Mouse (Mus musculus) forebrain, embryonic 16.5 days (tissue): ENCODE measurements at regions not wholly inside any gene's neighbourhood (a gene's known extent, or its start where the extent isn't known, plus 50 kb on each side); places are given as distances from the start of the nearest gene placed in this dataset.

Source experiments
- ATAC-seq: fragments of 200-750 bp; cut with Nextera tagmentation; 2 replicates; pipeline ENCODE4 v1.8.0; 2017; ENCODE audit warnings: mild to moderate bottlenecking, moderate library complexity
- H3K27ac ChIP-seq: fragments of 300-500 bp; sonication (generic); 2 replicates; pipeline ENCODE4 v1.5.1; 2014; ENCODE audit warnings: low read length, control low read depth
- H3K27me3 ChIP-seq: fragments of 300-500 bp; sonication (generic); replicated peaks from 2 replicates; pipeline ENCODE4 v1.6.1; 2014; ENCODE audit warnings: low read length; ENCODE audit not compliant: control insufficient read depth, insufficient read depth
- H3K36me3 ChIP-seq: fragments of 300-500 bp; sonication (generic); 2 replicates; pipeline ENCODE4 v1.6.1; 2014; ENCODE audit not compliant: control insufficient read depth, insufficient read depth
- H3K4me1 ChIP-seq: fragments of 300-500 bp; sonication (generic); replicated peaks from 2 replicates; pipeline ENCODE4 v1.6.1; 2014; ENCODE audit warnings: low read length; ENCODE audit not compliant: control insufficient read depth, insufficient read depth
- H3K4me2 ChIP-seq: fragments of 300-500 bp; sonication (generic); 2 replicates; pipeline ENCODE4 v1.6.1; 2014; ENCODE audit warnings: mild to moderate bottlenecking, low read length, control low read depth
- H3K4me3 ChIP-seq: fragments of 300-500 bp; sonication (generic); replicated peaks from 2 replicates; pipeline ENCODE4 v1.5.1; 2014; ENCODE audit warnings: mild to moderate bottlenecking, low read length, control low read depth
- H3K9ac ChIP-seq: fragments of 300-500 bp; sonication (generic); replicated peaks from 2 replicates; pipeline ENCODE4 v1.6.1; 2014; ENCODE audit warnings: low read depth, low read length, control low read depth
- H3K9me3 ChIP-seq: fragments of 300-500 bp; sonication (generic); 2 replicates; pipeline ENCODE4 v1.6.1; 2016; ENCODE audit warnings: low read length; ENCODE audit not compliant: control insufficient read depth
- WGBS: fragments of 180-500 bp; shearing (Covaris S2); extraction: QIAGEN DNeasy Blood & Tissue Kit; methylation state at CpG from one replicate; pipeline ENCODE4 v1.1.7; 2014; 5-methylcytosine and 5-hydroxymethylcytosine counted together

DNA sequence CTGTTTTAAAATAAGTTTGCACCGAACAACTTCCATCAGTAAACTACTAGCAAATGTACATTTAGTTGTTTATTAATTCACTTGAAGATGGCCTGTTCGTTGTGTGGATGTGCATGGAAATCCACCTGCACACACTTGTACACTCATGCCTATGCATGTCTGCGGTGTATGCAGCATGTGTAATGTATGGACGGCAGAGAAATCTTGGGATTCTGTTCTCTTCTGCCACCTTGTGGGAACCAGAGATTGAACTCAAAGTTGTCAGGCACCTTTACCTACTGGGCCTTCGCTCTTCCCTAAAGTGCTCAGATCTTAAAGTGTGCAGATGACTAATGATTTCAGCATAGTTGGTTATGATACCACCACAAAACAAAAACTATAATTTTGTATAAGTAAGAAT, 137.4 kb downstream of the Kitl start:
- Histone ChIP-seq H3K4me1 (no peaks in the 10 kb centered on the region), H3K4me3 (no peak overlapping the region), H3K36me3 (no peaks in the 10 kb centered on the region), H3K27me3 (no peaks in the 10 kb centered on the region), H3K27ac (no peak overlapping the region), H3K4me2 (no peak overlapping the region), H3K9me3 (no peaks in the 10 kb centered on the region), H3K9ac (no peak overlapping the region)
- WGBS: 43% methylated on average over 5 of the region's 5 CpGs
- peak; percentile 75 for ATAC-seq

DNA sequence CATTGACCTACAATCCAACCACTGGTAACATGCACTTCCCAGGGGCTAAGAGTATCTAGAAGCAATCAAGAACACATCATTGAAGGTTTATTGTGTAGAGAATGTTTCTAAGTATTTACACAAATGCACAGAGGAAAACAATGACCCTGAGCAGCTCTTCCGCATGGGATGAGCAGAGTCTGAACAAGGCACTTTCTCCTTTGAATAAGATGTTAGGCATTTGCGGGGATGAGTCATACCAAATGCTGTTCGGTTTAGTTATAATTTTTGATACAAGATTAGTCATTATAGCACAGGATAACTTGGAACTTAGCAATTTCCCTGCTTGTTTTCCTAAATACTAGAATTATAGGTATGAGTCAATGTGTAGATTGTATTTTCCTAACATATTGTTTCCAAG, 137.9 kb downstream of the Kitl start:
- H3K9ac ChIP-seq: no peak overlapping the region
- H3K27ac ChIP-seq: no peak overlapping the region
- H3K36me3 ChIP-seq: no peaks in the 10 kb centered on the region
- no peak for ATAC-seq
- 90% methylated on average over 3 of the region's 3 CpGs for WGBS
- no peaks in the 10 kb centered on the region for H3K4me1 ChIP-seq
- no peaks in the 10 kb centered on the region for H3K9me3 ChIP-seq
- H3K4me2 ChIP-seq: no peak overlapping the region
- no peaks in the 10 kb centered on the region for H3K27me3 ChIP-seq
- no peak overlapping the region for H3K4me3 ChIP-seq

DNA sequence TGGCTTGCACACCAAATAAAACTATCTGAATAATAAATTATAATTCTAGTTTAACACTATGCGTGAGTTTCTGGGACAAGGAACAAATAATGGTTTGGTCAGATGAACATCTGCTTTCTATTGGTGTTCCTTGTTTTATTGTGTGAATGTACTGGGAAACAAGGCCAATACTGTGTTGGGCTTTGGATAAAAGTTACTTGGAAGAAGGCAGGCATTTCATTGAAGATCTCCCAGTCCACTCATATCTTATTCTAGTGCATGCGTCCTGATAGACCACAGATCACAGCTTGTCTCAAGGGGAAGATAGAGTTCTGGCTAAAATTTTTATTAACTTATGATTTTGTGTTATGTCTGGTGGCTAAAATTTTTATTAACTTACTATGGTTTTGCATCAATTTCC, 140.1 kb downstream of the Kitl start:
- no peak overlapping the region for H3K27ac ChIP-seq
- no peaks in the 10 kb centered on the region for H3K9me3 ChIP-seq
- H3K9ac ChIP-seq: no peak overlapping the region
- H3K36me3 ChIP-seq: no peaks in the 10 kb centered on the region
- no peaks in the 10 kb centered on the region for H3K27me3 ChIP-seq
- H3K4me2 ChIP-seq: no peak overlapping the region
- 89% methylated on average over 2 of the region's 2 CpGs for WGBS
- H3K4me3 ChIP-seq: no peak overlapping the region
- no peaks in the 10 kb centered on the region for H3K4me1 ChIP-seq
- no peak for ATAC-seq

DNA sequence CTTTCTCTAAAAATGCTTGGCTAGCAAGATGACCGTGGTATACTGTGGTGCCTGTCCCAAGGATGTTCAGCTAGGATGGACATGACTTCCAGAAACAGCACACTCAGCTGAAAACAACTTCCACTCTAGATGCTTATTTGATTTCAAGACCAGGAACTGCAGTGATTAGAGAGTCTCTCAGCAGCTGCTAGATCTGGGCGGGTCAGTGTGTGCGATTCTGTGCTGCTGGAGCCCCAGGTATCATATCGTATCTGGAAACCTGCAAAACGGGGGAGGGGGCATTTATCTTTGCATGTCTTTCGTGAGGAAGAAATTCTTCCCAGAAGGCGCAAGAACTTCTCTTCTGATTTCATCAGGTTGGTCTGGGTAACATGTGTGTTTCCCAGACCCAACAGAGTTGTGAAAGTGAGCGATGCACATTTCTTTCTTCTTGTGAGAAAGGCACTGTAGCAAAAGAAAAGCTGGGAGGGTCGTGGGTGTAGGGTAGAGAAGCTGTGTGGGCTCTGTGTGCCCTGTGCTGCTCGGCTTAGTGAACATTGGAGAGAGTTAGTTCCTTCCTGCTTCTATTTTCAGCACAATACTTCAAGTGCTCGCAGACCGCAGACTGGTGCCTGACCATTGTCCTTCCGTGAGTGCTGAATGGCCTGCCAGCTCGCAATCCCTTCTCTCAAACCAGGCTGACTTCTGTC, 144.6 kb downstream of the Kitl start:
- WGBS: 69% methylated on average over 14 of the region's 14 CpGs
- Histone ChIP-seq H3K27ac (no peak overlapping the region), H3K4me2 (no peak overlapping the region)

DNA sequence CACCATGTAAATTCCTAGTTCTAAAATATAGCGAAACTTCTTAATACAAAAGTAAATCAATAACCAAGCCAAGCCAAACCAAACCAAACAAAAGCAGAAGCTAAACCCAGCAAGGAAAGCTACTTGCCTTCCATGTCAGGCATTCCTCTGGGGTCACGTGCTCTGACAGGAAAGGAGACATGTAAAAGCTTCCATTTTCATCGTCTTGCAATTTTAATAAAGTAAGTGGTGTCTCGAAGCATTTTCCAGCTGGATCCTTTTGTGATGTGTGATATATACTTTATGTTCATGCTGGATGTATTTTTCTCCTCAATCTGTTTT, 145.1 kb downstream of the Kitl start:
- WGBS: 78% methylated on average over 4 of the region's 4 CpGs
- H3K4me2 ChIP-seq: no peak overlapping the region

More for the DNA sequence above, 144.6 kb downstream of the Kitl start:
- Histone ChIP-seq H3K4me3 (no peak overlapping the region), H3K4me1 (no peaks in the 10 kb centered on the region), H3K9me3 (no peaks in the 10 kb centered on the region), H3K27me3 (no peaks in the 10 kb centered on the region), H3K36me3 (no peaks in the 10 kb centered on the region), H3K9ac (no peak overlapping the region)
- ATAC-seq: no peak

DNA sequence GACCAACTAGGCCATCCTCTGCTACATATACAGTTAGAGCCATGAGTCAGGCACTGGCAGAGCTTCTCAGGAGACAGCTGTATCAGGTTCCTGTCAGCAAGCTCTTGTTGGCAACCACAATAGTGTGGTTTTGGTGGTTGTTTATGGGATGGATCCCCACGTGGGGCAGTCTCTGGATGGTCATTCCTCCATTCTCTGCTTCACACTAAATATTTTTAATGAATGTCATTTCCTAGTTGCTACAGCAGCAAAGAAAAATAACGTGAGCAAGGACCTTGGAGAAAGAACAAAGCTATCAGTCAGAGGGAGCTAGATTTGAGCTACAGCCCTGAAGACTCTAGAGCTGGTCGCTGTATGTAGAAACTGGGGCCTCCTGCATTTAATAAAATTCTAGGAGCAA, 145.7 kb downstream of the Kitl start:
- Histone ChIP-seq H3K4me1 (no peaks in the 10 kb centered on the region), H3K9ac (no peak overlapping the region), H3K27ac (no peak overlapping the region), H3K4me2 (no peak overlapping the region), H3K4me3 (no peak overlapping the region), H3K27me3 (no peaks in the 10 kb centered on the region), H3K36me3 (no peaks in the 10 kb centered on the region), H3K9me3 (no peaks in the 10 kb centered on the region)
- 77% methylated on average over 3 of the region's 3 CpGs for WGBS
- ATAC-seq: no peak

More for the DNA sequence above, 145.1 kb downstream of the Kitl start:
- ATAC-seq: no peak
- no peaks in the 10 kb centered on the region for H3K27me3 ChIP-seq
- H3K36me3 ChIP-seq: no peaks in the 10 kb centered on the region
- H3K4me3 ChIP-seq: no peak overlapping the region
- no peaks in the 10 kb centered on the region for H3K9me3 ChIP-seq
- H3K27ac ChIP-seq: no peak overlapping the region
- no peak overlapping the region for H3K9ac ChIP-seq
- no peaks in the 10 kb centered on the region for H3K4me1 ChIP-seq

DNA sequence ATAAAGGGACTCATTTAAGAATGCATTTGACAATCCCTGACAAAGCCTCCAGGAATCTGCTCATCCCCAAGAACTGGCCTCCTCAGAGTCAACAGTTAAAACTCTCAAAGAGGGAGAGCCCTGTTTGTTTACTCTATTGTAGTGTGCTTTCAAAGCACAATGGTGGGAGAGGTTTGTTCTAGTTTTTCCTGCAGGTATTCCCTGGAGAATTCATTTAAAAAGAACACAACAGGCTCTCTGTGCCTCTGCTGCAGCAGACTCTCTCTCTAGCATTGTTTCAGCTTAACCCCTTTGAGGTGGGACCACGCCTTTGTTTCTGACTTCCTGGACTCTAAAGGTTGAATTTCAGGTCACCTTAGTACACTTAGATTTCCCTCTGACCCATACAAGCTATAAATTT, 149.1 kb downstream of the Kitl start:
- H3K4me1 ChIP-seq: no peaks in the 10 kb centered on the region
- no peaks in the 10 kb centered on the region for H3K36me3 ChIP-seq
- 32% methylated on average over 1 of the region's 1 CpGs for WGBS
- no peaks in the 10 kb centered on the region for H3K9me3 ChIP-seq
- no peak for ATAC-seq
- no peak overlapping the region for H3K27ac ChIP-seq
- no peak overlapping the region for H3K4me2 ChIP-seq
- no peaks in the 10 kb centered on the region for H3K27me3 ChIP-seq
- H3K9ac ChIP-seq: no peak overlapping the region
- no peak overlapping the region for H3K4me3 ChIP-seq

DNA sequence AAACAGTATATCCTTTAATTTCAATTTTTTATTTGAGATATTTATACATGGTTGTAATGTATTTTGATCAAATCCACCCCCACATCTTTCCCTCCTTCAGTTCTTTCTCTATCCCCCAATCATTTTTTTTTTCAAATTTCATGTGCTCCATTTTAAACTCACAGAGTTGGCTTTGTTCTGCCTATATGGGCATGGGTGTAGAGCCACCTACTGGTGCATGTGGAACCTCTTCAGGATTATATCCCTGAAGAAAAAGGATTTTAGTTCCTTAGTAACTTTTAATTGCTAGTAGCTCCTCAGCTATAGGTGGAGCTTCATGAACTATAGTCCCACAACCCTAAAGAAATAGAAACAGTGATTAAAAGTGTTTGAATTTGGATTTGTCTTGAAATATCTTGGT, 155.4 kb downstream of the Kitl start:
- H3K4me1 ChIP-seq: no peaks in the 10 kb centered on the region
- no peak overlapping the region for H3K4me3 ChIP-seq
- no peak overlapping the region for H3K4me2 ChIP-seq
- no peak overlapping the region for H3K9ac ChIP-seq
- no peaks in the 10 kb centered on the region for H3K27me3 ChIP-seq
- H3K27ac ChIP-seq: no peak overlapping the region
- no peak for ATAC-seq
- H3K36me3 ChIP-seq: no peaks in the 10 kb centered on the region
- no peaks in the 10 kb centered on the region for H3K9me3 ChIP-seq

DNA sequence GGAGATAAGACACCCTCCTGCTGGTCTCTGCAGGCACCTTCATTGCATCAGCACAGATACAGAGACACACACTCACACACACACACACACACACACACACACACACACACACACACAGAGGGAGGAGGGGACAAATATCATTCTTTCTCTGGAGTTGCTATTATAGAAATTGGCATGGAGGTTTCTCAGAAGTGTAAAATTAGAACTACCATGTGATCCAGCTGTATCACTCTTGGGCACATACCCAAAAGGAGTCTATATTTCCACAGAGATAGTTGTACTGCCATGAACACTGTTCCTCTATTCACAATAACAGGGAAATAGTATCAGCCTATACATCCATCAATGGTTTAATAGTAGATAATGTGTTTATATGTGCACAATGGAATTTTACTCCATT, 137.8 kb upstream of the Gm4301 start:
- no peak for ATAC-seq
- H3K4me1 ChIP-seq: no peaks in the 10 kb centered on the region
- H3K27me3 ChIP-seq: no peaks in the 10 kb centered on the region
- no peak overlapping the region for H3K27ac ChIP-seq
- no peak overlapping the region for H3K4me2 ChIP-seq
- no peak overlapping the region for H3K4me3 ChIP-seq
- no peaks in the 10 kb centered on the region for H3K9me3 ChIP-seq
- H3K9ac ChIP-seq: no peak overlapping the region
- no peaks in the 10 kb centered on the region for H3K36me3 ChIP-seq

DNA sequence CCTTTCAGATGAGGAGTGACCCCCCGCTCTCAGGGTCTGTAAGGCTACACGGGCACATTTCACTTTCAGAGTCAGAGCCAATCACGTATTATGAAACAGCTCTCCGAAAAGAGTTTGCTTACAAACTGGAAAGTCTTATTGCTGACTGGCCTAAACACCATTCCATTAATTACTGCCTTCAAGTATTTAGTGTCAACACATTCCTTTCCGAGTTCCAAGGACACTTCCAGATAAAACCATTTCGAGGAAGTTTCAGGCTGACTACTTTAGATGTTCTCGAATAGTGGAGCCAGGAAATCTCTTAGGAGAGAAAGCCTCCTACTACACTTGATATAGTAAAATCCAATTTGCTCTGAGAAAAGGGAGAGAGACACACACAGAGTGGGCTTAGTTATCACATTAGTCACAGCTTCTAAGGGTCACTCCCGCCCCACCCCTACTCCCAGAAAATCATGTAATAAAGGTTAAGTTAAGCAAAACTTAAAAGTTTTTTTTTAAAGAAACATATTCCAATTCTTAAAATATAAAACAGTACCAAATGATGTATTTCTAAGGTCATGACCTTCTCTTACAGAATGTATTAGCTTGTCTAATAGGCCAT, 136.3 kb upstream of the Gm4301 start:
- 63% methylated on average over 8 of the region's 8 CpGs for WGBS
- no peak for ATAC-seq
- H3K27ac ChIP-seq: no peak overlapping the region
- H3K9ac ChIP-seq: no peak overlapping the region
- H3K9me3 ChIP-seq: no peaks in the 10 kb centered on the region
- no peaks in the 10 kb centered on the region for H3K36me3 ChIP-seq
- H3K4me1 ChIP-seq: no peaks in the 10 kb centered on the region
- no peaks in the 10 kb centered on the region for H3K27me3 ChIP-seq
- H3K4me2 ChIP-seq: no peak overlapping the region
- no peak overlapping the region for H3K4me3 ChIP-seq
